In genomic region chr9:63744595-63744994, GRCm38 (mm10) we compare ENCODE assay signal across 30 mouse cellular contexts. TPM values are rescaled to one million over a fixed set of nuclear protein-coding genes. Genes with fewer than 3 reads are reported as not detected.
DNase-seq lines count a peak whose midpoint lies in the region; ATAC-seq and TF ChIP-seq lines count a peak whose summit lies in the region.
"Had no signal": no experiment of that assay in that cellular context is flagged by ENCODE, and none has a peak within 500 bp of the region (broad histone marks: within the 10 kb centered on the region; RNA-seq: fewer than 3 reads in every experiment).

No protein-coding gene starts in this region.

- intact Hi-C loops in heart, postnatal 25 days (cut with DNase I): loop anchor here (5.0 kb wide), 1 partner anchor 37 kb away; no protein-coding TSS in a partner anchor

- no peak overlapping the region for H3K27ac ChIP-seq in liver, embryonic 14.5 days
- H3K27ac ChIP-seq: embryonic facial prominence, embryonic 13.5 days; forebrain, embryonic 10.5 days; kidney, embryonic 15.5 days; limb, embryonic 12.5 days; macrophage; midbrain, embryonic 10.5 days; midbrain, embryonic 15.5 days; neural tube, embryonic 12.5 days; stomach, embryonic 15.5 days had no signal

- no peaks in the 10 kb centered on the region for H3K9me3 ChIP-seq in liver, embryonic 14.5 days (ENCODE audit: control insufficient read depth, low read length)
- H3K9me3 ChIP-seq: embryonic facial prominence, embryonic 13.5 days; forebrain, embryonic 10.5 days; G1E; kidney, embryonic 15.5 days; limb, embryonic 12.5 days; midbrain, embryonic 10.5 days; midbrain, embryonic 15.5 days; neural tube, embryonic 12.5 days; stomach, embryonic 15.5 days had no signal

- TF ChIP-seq EP300 in liver, embryonic 14.5 days (IDR thresholded peaks at IDR 0.05; ENCODE audit: low read depth): no peak; the same call in 1 of the 2 replicates

- ATAC-seq in liver, embryonic 14.5 days (ENCODE audit: insufficient read depth): peak; percentile 71
- ATAC-seq in megakaryocyte-erythroid progenitor cell, adult 5-6 weeks (replicated peaks; ENCODE audit: low FRiP score, low TSS enrichment, poor library complexity, severe bottlenecking): peak; percentile 75
- no peak for ATAC-seq in granulocyte monocyte progenitor cell, adult 5-6 weeks (replicated peaks; ENCODE audit: poor library complexity, severe bottlenecking)
- ATAC-seq: forebrain, embryonic 16.5 days; intestine, embryonic 16.5 days; midbrain, embryonic 15.5 days had no signal

- peaks cover 64 to 79% of the 10 kb centered on the region in 2 experiments for H3K4me1 ChIP-seq in liver, embryonic 14.5 days (replicated peaks; ENCODE audit: control insufficient read depth in 2 of 2, insufficient read depth in 2 of 2, low read length in 1 of 2)

- no peaks in the 10 kb centered on the region for H3K36me3 ChIP-seq in liver, embryonic 14.5 days (replicated peaks; ENCODE audit: control insufficient read depth, insufficient read depth, low read depth)
- H3K36me3 ChIP-seq: midbrain, embryonic 15.5 days; stomach, embryonic 15.5 days had no signal

- peak; percentile 86 for DNase-seq in heart, adult 11 months
- no peak for DNase-seq in heart, postnatal 25 days (ENCODE audit: low spot score)
- DNase-seq in ovary, postnatal 36 days (ENCODE audit: low spot score): peak; percentile 3
- no peak for DNase-seq in ovary, postnatal 10 days (ENCODE audit: low spot score)
- no peak for DNase-seq in liver, embryonic 14.5 days (ENCODE audit: low read depth in 3 of 3, low spot score in 3 of 3)
- DNase-seq in kidney, adult 8-10 months: no peak
- DNase-seq: adrenal gland, postnatal 14 days; cerebellum, adult 11 months; cerebellum, adult 9-10 months; cerebellum, postnatal 36 days; lung, adult 2 months; lung, postnatal 10 days; thymus, postnatal 25 days had no signal

- WGBS in liver, embryonic 14.5 days (ENCODE audit: insufficient replicate concordance): 34% methylated on average over 5 of the region's 5 CpGs

- no peak overlapping the region for H3K9ac ChIP-seq in liver, embryonic 14.5 days (replicated peaks)
- H3K9ac ChIP-seq: embryonic facial prominence, embryonic 13.5 days; kidney, embryonic 15.5 days; limb, embryonic 12.5 days; midbrain, embryonic 15.5 days; neural tube, embryonic 12.5 days; stomach, embryonic 15.5 days had no signal

- TF ChIP-seq CTCF in liver, embryonic 14.5 days (IDR thresholded peaks at IDR 0.05; ENCODE audit: low read depth): no peak

- no peaks in the 10 kb centered on the region for H3K27me3 ChIP-seq in liver, embryonic 14.5 days (ENCODE audit: control insufficient read depth, insufficient read depth, low read length)
- H3K27me3 ChIP-seq: embryonic facial prominence, embryonic 13.5 days; kidney, embryonic 15.5 days; limb, embryonic 12.5 days; midbrain, embryonic 15.5 days; neural tube, embryonic 12.5 days; Patski; stomach, embryonic 15.5 days had no signal

- no peak overlapping the region for H3K4me3 ChIP-seq in liver, embryonic 14.5 days (ENCODE audit: insufficient read depth in 1 of 2, low read depth in 2 of 2, low read length in 2 of 2)
- H3K4me3 ChIP-seq: embryonic facial prominence, embryonic 13.5 days; forebrain, embryonic 10.5 days; kidney, embryonic 15.5 days; left cerebral cortex, adult 2 months; limb, embryonic 12.5 days; midbrain, embryonic 10.5 days; midbrain, embryonic 15.5 days; neural tube, embryonic 12.5 days; stomach, embryonic 15.5 days had no signal

- H3K4me2 ChIP-seq in liver, embryonic 14.5 days (ENCODE audit: low read depth): no peak overlapping the region
- H3K4me2 ChIP-seq: embryonic facial prominence, embryonic 13.5 days; heart, embryonic 11.5 days; kidney, embryonic 15.5 days; limb, embryonic 12.5 days; midbrain, embryonic 15.5 days; neural tube, embryonic 12.5 days; stomach, embryonic 15.5 days had no signal

RNA-seq across cellular contexts. Expression of gene Smad3, which starts 13.2 kb away (rescaled TPM):
- 10 to 100 TPM; 14.0 to 14.5 TPM for total RNA-seq in heart, postnatal 25 days (2021)
- 2.8 and 3.2 TPM in 2 replicates for polyA plus RNA-seq in liver, embryonic 14.5 days (2012; rRNA removed)
- polyA plus RNA-seq in liver, embryonic 14.5 days (2014; fragmentation: Nextera tagmentation; extraction: Ambion mirVana): 1.7 and 2.2 TPM in 2 replicates
- total RNA-seq in megakaryocyte-erythroid progenitor cell, adult 5-6 weeks (2014; fragmentation: Nextera tagmentation): 14.1 and 19.7 TPM in 2 replicates
- 11.9 and 15.9 TPM in 2 replicates for total RNA-seq in megakaryocyte-erythroid progenitor cell, adult 5-6 weeks (2017)
- total RNA-seq in granulocyte monocyte progenitor cell, adult 5-6 weeks (2014; fragmentation: Nextera tagmentation): 12.6 and 21.3 TPM in 2 replicates
- 11.6 and 24.7 TPM in 2 replicates for total RNA-seq in granulocyte monocyte progenitor cell, adult 5-6 weeks (2017)

Comparison
In these comparisons a context has a peak if more than half of its experiments do, and no peak if none do; other contexts are left out.
1. DNase-seq: peak in heart, adult 11 months (single experiment) and ovary, postnatal 36 days (single experiment); none in heart, postnatal 25 days (single experiment), ovary, postnatal 10 days (single experiment), liver, embryonic 14.5 days (0 of 3) and kidney, adult 8-10 months (0 of 2).